Mouse (Mus musculus): ENCODE data around the gene Klra5.
"Not testable (repeated sequence)": the region's sequence is repeated elsewhere in the genome, so short reads cannot be mapped to it uniquely, and the experiment has no call there.

The Klra5 gene
- long read RNA-seq, experiment 1: 0 reads
- long read RNA-seq, experiment 2: 0 reads

DNA sequence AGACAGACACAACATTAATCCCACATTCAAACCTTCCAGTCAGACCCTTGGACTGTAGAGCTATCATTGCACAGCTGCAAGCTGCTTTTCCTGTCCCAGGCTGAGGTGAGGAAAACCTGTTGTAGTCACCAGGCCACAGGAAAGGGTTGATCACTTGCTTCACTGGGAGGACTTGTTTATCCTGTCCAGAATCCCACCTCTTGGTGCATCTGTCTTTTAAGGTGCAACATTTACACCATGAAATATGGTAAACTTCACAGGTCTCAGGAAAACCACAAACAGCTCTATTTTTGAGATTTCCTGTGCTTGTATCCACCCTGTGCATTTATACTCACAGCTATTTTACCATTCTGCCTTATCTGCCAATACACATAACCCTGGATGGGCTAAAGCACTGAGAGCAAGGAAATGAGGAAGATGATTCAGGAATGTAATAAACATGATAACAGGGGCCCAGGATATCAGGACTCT is at the start of gene Klra5:
Gene Klra5, minus strand, starts transcription at position 175 of the 471 bp plus-strand sequence.
- intact Hi-C loops (cut with DNase I): not testable (repeated sequence)

DNA sequence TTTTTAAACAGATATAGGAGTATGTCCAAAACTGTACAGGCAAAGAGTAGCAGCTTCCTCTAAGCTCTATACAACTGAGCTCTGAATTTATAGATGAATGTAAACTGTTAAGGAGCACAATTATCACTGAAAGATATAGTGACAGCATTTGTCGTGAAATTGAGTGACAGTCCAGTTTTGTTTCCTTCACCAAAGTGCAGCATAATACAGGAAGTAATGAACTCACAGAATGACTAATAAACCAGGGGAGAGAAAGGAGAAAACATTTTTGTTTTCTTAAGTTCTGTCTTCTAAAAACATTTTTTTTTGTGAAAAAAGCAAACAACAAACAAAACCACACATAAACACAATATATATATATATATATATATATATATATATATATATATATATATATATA is 454 bp downstream of the Klra5 start:
- intact Hi-C loops (cut with DNase I): no loop called here

DNA sequence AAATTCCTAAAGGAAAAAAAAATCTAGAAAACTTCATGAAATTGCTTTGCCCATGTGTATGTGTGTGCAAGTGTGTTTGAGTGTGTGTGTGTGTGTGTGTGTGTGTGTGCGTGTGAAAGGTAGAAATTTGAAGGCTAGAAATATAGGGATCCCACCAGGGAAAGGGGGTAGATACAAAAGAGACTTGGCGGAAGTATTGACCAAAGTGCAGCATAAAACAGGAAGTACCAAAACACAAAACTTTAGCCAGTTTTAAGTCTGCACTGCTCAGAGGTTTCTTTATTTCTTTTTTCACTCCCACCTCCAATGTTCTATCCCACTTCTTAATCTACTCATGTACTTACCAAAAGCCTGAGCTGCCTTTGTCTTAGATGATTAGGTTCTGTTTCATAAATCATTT is 34.9 kb downstream of the Klra5 start:
- intact Hi-C loops (cut with DNase I): no loop called here

DNA sequence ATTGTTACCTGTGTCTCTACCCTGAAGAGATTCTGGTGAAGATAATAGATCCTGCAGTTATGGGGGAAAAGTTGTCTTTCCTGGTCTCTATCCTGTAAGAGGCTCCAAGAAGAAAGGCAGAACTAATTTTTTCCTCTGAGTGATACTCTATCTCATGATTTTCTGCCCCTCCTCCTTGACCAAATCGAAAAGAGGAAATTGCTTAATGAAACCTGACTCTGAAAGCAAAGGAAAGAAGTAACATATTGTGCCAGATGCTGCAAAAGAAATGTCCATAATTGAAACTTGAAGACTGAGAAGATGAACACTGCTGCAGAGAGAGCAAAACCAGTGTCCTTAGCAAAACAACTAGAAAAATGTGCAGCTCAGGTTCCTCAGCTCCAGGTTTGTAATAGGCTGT is 40.9 kb downstream of the Klra5 start, which contains the start of gene Klra17:
Gene Klra17, minus strand, starts transcription at position 124 of the 400 bp plus-strand sequence.
- intact Hi-C loops (cut with DNase I): no loop called here

DNA sequence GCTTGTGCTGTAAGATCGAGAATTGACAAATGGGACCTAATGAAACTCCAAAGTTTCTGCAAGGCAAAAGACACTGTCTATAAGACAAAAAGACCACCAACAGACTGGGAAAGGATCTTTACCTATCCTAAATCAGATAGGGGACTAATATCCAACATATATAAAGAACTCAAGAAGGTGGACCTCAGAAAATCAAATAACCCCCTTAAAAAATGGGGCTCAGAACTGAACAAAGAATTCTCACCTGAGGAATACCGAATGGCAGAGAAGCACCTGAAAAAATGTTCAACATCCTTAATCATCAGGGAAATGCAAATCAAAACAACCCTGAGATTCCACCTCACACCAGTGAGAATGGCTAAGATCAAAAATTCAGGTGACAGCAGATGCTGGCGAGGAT is 55.1 kb downstream of the Klra5 start, which contains the start of gene Gm17631:
Gene Gm17631, plus strand, starts transcription at position 301 of the 400 bp plus-strand sequence.
- intact Hi-C loops (cut with DNase I): not testable (repeated sequence)

All from adrenal gland (tissue).